Mouse (Mus musculus): ENCODE results near the gene Rps12. TPM values are rescaled to one million over a fixed set of nuclear protein-coding genes. Genes with fewer than 3 reads are reported as not detected.
A peak's percentile ranks its signal among the peaks of the same experiment; 100 is the strongest.

Gene Rps12
- 142 and 152 TPM in 2 replicates for polyA plus RNA-seq (2015; fragmentation: Nextera tagmentation; extraction: Ambion mirVana)

DNA sequence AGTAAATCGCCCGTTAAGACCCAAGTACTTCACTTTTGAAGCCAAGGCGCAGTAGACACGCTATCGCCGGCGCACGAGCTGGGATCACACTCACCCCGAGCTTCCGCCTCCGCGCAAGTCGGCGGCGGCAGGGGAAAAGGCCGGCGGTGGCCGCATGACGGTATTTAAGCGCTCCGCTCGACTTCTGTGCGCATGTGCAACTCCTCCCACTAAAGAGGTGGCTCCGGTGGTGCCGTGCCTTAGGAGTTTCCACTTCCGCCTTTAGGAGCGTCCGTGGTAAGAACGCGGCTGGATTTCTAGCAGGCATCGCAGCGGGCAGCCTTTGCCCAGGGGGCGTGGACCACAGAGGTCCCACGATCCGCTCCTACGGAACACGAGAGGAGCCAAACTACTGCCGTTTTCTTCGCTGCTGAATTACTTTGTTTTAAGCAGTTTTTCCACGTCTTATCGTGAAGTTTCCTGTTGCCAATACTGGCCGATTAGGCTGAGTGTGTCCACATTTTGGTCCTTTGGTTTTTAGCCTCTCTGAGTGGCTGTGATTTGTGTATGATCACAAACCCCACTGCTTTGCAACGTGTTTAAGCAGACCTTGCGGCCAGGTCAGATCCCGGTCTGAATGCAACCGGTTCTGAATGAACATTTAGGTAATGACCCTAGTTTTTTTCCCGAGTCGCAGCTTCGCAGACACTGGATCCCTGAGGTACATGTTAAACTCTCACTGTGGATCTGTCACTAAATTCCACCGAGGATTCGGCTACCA, at the start of gene Rps12:
Gene Rps12 (minus strand): TSS at position 214 of the 760 bp plus-strand sequence.
- peak within 1 kb of the TSS; percentile 75 for H3K4me2 ChIP-seq (replicated peaks; ENCODE audit: low read depth, low read length)
- no peaks in the 10 kb centered on the region for H3K27me3 ChIP-seq (replicated peaks; ENCODE audit: insufficient read depth, low read length)
- H3K9me3 ChIP-seq (ENCODE audit: low read length): no peaks in the 10 kb centered on the region
- H3K9ac ChIP-seq (replicated peaks; ENCODE audit: low read depth): peak within 1 kb of the TSS; percentile 83
- peak within 1 kb of the TSS; percentile 84 for H3K27ac ChIP-seq (ENCODE audit: low read length)
- DNase-seq (ENCODE audit: low spot score) (peak; percentile 98), ATAC-seq (peak; percentile 99)
- WGBS: under 1% methylated on average over 48 of the region's 51 CpGs
- TF ChIP-seq CTCF (IDR thresholded peaks at IDR 0.05) (no peak; the same call in 1 of the 2 replicates), EP300 (IDR thresholded peaks at IDR 0.05) (peak; percentile 83)
- H3K4me3 ChIP-seq (ENCODE audit: low read depth, low read length): peak within 1 kb of the TSS; percentile 71
- H3K4me1 ChIP-seq (ENCODE audit: insufficient read depth, low read depth, low read length): peaks cover 7% of the 10 kb centered on the region; the same call in 1 of the 2 replicates
- no peaks in the 10 kb centered on the region; the same call in 1 of the 2 replicates for H3K36me3 ChIP-seq (ENCODE audit: insufficient read depth, low read length)

DNA sequence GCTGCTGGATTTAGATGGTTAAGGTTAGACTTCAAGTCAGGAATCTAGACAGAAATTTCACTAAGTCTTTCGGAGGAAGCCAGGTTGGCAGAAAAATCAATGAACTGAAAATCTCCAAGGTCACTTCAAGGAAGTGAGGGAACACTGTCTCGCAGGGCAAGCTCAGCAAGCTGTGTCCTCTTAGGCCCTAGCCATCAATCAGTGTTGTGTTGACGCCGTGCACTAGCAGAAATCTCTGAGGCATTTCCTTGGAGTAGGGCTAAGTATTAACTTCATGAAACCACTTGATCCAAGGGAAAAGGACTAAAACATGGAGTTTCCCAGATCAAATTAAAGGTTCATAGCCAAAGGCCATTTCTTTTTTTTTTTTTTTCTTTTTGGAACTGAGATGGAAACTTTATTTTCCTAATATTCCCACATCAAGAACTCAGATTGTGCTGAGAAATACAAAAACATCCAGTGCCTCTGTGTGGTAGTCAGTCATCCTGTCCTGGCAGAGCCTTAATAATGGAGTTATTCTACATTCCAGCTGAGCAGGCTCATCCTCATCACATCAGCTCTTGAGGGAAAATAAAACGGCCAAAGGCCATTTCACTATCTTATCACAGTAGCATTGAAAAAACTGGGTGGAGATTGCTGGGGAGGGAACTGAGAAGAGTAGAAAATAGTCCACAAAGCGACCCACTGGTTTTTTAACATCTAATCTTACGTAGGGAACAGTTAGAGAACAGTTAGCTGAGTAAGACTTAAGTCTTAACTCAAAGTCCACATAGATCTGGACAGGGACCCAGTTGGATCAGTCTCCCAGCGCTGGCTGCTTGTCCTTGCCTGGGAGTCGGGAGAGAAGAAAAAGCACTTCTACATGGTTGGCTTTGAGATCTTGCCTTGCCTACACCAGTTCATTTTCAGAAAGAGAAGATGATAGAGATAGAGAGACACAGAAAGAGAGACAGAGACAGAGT, 49.2 kb upstream of the Rps12 start:
- 55% methylated on average over 9 of the region's 9 CpGs for WGBS
- TF ChIP-seq EP300 (IDR thresholded peaks at IDR 0.05) (no peak), CTCF (IDR thresholded peaks at IDR 0.05) (no peak)
- H3K27ac ChIP-seq (ENCODE audit: low read length): no peak overlapping the region
- ATAC-seq (no peak), DNase-seq (ENCODE audit: low spot score) (no peak)
- no peaks in the 10 kb centered on the region for H3K4me1 ChIP-seq (ENCODE audit: insufficient read depth, low read depth, low read length)
- no peaks in the 10 kb centered on the region for H3K9me3 ChIP-seq (ENCODE audit: low read length)
- no peak overlapping the region for H3K4me3 ChIP-seq (ENCODE audit: low read depth, low read length)
- H3K27me3 ChIP-seq (replicated peaks; ENCODE audit: insufficient read depth, low read length): no peaks in the 10 kb centered on the region
- no peak overlapping the region for H3K4me2 ChIP-seq (replicated peaks; ENCODE audit: low read depth, low read length)
- H3K36me3 ChIP-seq (ENCODE audit: insufficient read depth, low read length): no peaks in the 10 kb centered on the region
- H3K9ac ChIP-seq (replicated peaks; ENCODE audit: low read depth): no peak overlapping the region

- WGBS: 81% methylated on average over 7 of the region's 7 CpGs
- DNase-seq (ENCODE audit: low spot score): no peak
- no peaks in the 10 kb centered on the region for H3K9me3 ChIP-seq (ENCODE audit: low read length)
- no peaks in the 10 kb centered on the region for H3K4me1 ChIP-seq (ENCODE audit: insufficient read depth, low read depth, low read length)
- no peak for ATAC-seq
- H3K27me3 ChIP-seq (replicated peaks; ENCODE audit: insufficient read depth, low read length): no peaks in the 10 kb centered on the region
- H3K4me2 ChIP-seq (replicated peaks; ENCODE audit: low read depth, low read length): no peak overlapping the region
- peaks cover 17% of the 10 kb centered on the region; the same call in 1 of the 2 replicates for H3K36me3 ChIP-seq (ENCODE audit: insufficient read depth, low read length)
- no peak overlapping the region for H3K9ac ChIP-seq (replicated peaks; ENCODE audit: low read depth)
- no peak for TF ChIP-seq CTCF (IDR thresholded peaks at IDR 0.05)
- no peak for TF ChIP-seq EP300 (IDR thresholded peaks at IDR 0.05)
- no peak overlapping the region for H3K4me3 ChIP-seq (ENCODE audit: low read depth, low read length)
- H3K27ac ChIP-seq (ENCODE audit: low read length): no peak overlapping the region
Measured at GRCm38 (mm10) chr10:23826516-23826915, 39.4 kb upstream of the Rps12 start.

DNA sequence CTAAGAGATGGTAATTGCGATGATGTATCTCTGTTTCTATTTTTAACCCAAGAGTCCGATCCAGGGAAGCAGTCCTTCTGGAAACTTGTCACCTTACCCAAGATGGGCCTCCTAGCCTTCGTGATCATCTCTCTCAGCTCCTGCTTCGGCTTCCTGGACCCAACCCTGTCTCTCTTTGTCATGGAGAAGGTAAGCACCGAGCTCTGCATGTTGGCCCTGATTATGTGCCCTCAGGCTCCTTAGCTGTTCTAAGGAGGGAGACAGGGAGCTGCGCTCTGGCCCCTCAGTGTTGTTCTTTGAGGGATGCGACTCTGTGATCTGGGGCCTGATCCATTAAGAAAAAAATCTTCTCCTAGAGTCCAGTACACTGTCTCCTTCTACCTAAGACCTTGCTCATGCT, 29.2 kb upstream of the Rps12 start:
- H3K4me3 ChIP-seq (ENCODE audit: low read depth, low read length): no peak overlapping the region
- no peak for DNase-seq (ENCODE audit: low spot score)

GRCm38 (mm10) chr10:23815168-23815567, 28.1 kb upstream of the Rps12 start:
- peak; percentile 77 for DNase-seq (ENCODE audit: low spot score)
- TF ChIP-seq EP300 (IDR thresholded peaks at IDR 0.05): no peak
- peak; percentile 86 for TF ChIP-seq CTCF (IDR thresholded peaks at IDR 0.05)
- Histone ChIP-seq H3K9ac (replicated peaks; ENCODE audit: low read depth) (no peak overlapping the region), H3K27ac (ENCODE audit: low read length) (no peak overlapping the region), H3K4me3 (ENCODE audit: low read depth, low read length) (no peak overlapping the region), H3K4me1 (ENCODE audit: insufficient read depth, low read depth, low read length) (no peaks in the 10 kb centered on the region), H3K9me3 (ENCODE audit: low read length) (no peaks in the 10 kb centered on the region), H3K36me3 (ENCODE audit: insufficient read depth, low read length) (peaks cover 5% of the 10 kb centered on the region; the same call in 1 of the 2 replicates), H3K4me2 (replicated peaks; ENCODE audit: low read depth, low read length) (no peak overlapping the region), H3K27me3 (replicated peaks; ENCODE audit: insufficient read depth, low read length) (no peaks in the 10 kb centered on the region)
- ATAC-seq: no peak
- 37% methylated on average over 1 of the region's 1 CpGs for WGBS

More for the DNA sequence above, 29.2 kb upstream of the Rps12 start:
- WGBS: 84% methylated on average over 7 of the region's 7 CpGs
- no peak overlapping the region for H3K27ac ChIP-seq (ENCODE audit: low read length)
- H3K9ac ChIP-seq (replicated peaks; ENCODE audit: low read depth): no peak overlapping the region
- H3K4me1 ChIP-seq (ENCODE audit: insufficient read depth, low read depth, low read length): no peaks in the 10 kb centered on the region
- H3K36me3 ChIP-seq (ENCODE audit: insufficient read depth, low read length): peaks cover 5% of the 10 kb centered on the region; the same call in 1 of the 2 replicates
- H3K27me3 ChIP-seq (replicated peaks; ENCODE audit: insufficient read depth, low read length): no peaks in the 10 kb centered on the region
- TF ChIP-seq CTCF (IDR thresholded peaks at IDR 0.05): no peak
- no peak for TF ChIP-seq EP300 (IDR thresholded peaks at IDR 0.05)
- no peaks in the 10 kb centered on the region for H3K9me3 ChIP-seq (ENCODE audit: low read length)
- ATAC-seq: no peak
- no peak overlapping the region for H3K4me2 ChIP-seq (replicated peaks; ENCODE audit: low read depth, low read length)
